Mouse (Mus musculus) CH12.LX (cell line): Measurements from ENCODE around the gene Svs2.

Experiments
- CTCF ChIP-seq, 2 experiments: IDR thresholded peaks in 1 of 2; conservative IDR thresholded peaks in 1 of 2; 2 replicates each; pipeline ENCODE4 v1.5.1; 2011 to 2012; ENCODE audit warnings: low read depth in 2 of 2, low read length in 2 of 2, improper control_type of control experiment in 1 of 2, inconsistent platforms in 1 of 2, mild to moderate bottlenecking in 1 of 2, moderate library complexity in 1 of 2
- EP300 ChIP-seq: IDR thresholded peaks from 2 replicates; pipeline ENCODE4 v1.6.1; 2011; ENCODE audit warnings: low read length, improper control_type of control experiment
- SIN3A ChIP-seq: IDR thresholded peaks from 2 replicates; pipeline ENCODE4 v1.6.1; 2012; ENCODE audit warnings: low read length, improper control_type of control experiment, inconsistent platforms
- TBP ChIP-seq: conservative IDR thresholded peaks from 2 replicates; pipeline ENCODE4 v1.6.1; 2011; ENCODE audit warnings: low read depth, low read length, improper control_type of control experiment

DNA sequence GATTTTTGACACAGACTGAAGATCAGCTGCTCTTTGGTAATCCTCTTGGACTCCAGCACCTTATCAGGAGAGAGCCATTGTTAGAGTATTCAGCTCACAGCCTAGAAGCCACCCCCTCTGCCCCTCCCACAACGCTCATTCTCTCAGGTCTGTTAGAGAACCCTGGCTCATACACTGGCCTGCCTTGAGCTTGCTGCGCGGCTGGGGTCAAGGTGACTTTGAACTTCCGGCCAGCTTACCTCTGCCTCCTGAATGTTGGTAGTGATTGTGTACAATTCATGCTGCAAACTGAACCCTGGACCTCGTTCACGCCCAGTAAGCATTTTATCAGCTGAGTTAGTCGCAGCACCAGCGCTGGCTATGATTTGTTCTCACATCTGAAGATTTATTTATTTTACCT is 5.6 kb downstream of the Svs2 start:
- TF ChIP-seq CTCF (conservative IDR thresholded peaks at IDR 0.05 in 1 of 2, IDR thresholded peaks at IDR 0.05 in 1 of 2; ENCODE audit: low read depth in 2 of 2, low read length in 2 of 2) (no peak), TBP (no peak), SIN3A (no peak), EP300 (no peak)
